Mouse (Mus musculus) stomach, embryonic 15.5 days (tissue): ENCODE results near the gene Snu13. TPM values are rescaled to one million over a fixed set of nuclear protein-coding genes. Genes with fewer than 3 reads are reported as not detected.

Experiments
- polyA plus RNA-seq: library from polyadenylated mRNA; unstranded; fragments of >200 nt; fragmentation: Nextera tagmentation; extraction: Ambion mirVana; gene quantifications from 2 replicates; pipeline ENCODE4 v1.2.1, GENCODE M21; 2015

Snu13 gene
- polyA plus RNA-seq, 1 experiment from 2014 or later = 287 TPM

Other genes starting within 250 kb of the Snu13 start
- gene Tef, start 245.2 kb downstream of the Snu13 start, polyA plus RNA-seq = 24.1 and 24.6 TPM in 2 replicates
- gene Tob2, start 188.8 kb downstream of the Snu13 start, polyA plus RNA-seq = 26.6 and 27.9 TPM in 2 replicates
- 128 and 134 TPM in 2 replicates for gene Phf5a, start 175.7 kb downstream of the Snu13 start, polyA plus RNA-seq
- 153 and 185 TPM in 2 replicates for gene Aco2, start 175.3 kb downstream of the Snu13 start, polyA plus RNA-seq
- gene Polr3h, start 121.4 kb downstream of the Snu13 start, polyA plus RNA-seq = 58.1 and 65.4 TPM in 2 replicates
- gene Csdc2, start 110.8 kb downstream of the Snu13 start, polyA plus RNA-seq = 15.7 and 16.7 TPM in 2 replicates
- 27.5 and 28.9 TPM in 2 replicates for gene Pmm1, start 86.7 kb downstream of the Snu13 start, polyA plus RNA-seq
- gene 1700029P11Rik, start 67.1 kb downstream of the Snu13 start, polyA plus RNA-seq = not detected in 2 replicates
- 76.6 and 83.2 TPM in 2 replicates for gene Xrcc6, start 59.8 kb downstream of the Snu13 start, polyA plus RNA-seq
- gene Desi1, start 13.7 kb downstream of the Snu13 start, polyA plus RNA-seq = 23.0 and 23.4 TPM in 2 replicates
- not detected in 2 replicates for gene 4930407I10Rik, start 11.6 kb upstream of the Snu13 start, polyA plus RNA-seq
- gene Mei1, start 22.4 kb upstream of the Snu13 start, polyA plus RNA-seq = not detected in 2 replicates
- 15.5 and 15.8 TPM in 2 replicates for gene Ccdc134, start 80.3 kb upstream of the Snu13 start, polyA plus RNA-seq
- gene Srebf2, start 99.6 kb upstream of the Snu13 start, polyA plus RNA-seq = 152 and 167 TPM in 2 replicates
- 0.19 TPM in 2 replicates for gene Shisa8, start 165.2 kb upstream of the Snu13 start, polyA plus RNA-seq
- gene Tnfrsf13c, start 176.8 kb upstream of the Snu13 start, polyA plus RNA-seq = 0.06 and 0.13 TPM in 2 replicates
- gene Cenpm, start 197.2 kb upstream of the Snu13 start, polyA plus RNA-seq = 51.0 and 57.6 TPM in 2 replicates
- 0.08 TPM in 1 of 2 replicates, not detected in the other for gene 1500009C09Rik, start 204.8 kb upstream of the Snu13 start, polyA plus RNA-seq
- gene Sept3, start 227.3 kb upstream of the Snu13 start, polyA plus RNA-seq = 10.2 and 12.4 TPM in 2 replicates